Mouse (Mus musculus): ENCODE measurements around the gene Hs3st5.
A peak's percentile ranks its signal among the peaks of the same experiment; 100 is the strongest.

Gene Hs3st5

DNA sequence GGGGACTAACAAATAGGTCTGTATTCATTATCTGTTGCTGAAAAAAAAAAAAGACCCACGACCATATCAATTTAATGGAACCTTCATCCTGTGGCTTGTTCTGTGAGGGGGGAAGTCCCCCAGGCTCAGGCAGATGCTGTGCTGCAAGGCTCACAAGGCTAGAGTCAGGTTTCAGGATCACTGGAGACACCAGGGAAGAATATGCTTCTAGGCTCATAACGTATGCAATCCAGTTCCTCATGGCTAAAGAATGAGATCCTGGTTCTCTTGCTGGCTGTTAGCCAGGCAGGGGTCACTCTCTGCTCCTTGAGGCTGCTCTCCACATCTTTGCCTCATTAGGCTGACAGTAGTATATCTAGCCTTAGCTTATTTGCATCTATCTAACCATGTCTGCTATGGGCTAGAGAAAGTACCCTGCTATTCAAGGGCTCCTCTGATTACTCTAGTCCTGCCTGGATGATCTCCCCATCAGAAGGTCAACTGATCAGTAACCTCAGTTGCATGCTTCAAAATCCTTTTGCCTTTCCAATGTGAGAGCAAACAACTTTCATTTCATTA is 294.4 kb downstream of the Hs3st5 start:
- no peak for DNase-seq (ENCODE audit: extremely low spot score)

DNA sequence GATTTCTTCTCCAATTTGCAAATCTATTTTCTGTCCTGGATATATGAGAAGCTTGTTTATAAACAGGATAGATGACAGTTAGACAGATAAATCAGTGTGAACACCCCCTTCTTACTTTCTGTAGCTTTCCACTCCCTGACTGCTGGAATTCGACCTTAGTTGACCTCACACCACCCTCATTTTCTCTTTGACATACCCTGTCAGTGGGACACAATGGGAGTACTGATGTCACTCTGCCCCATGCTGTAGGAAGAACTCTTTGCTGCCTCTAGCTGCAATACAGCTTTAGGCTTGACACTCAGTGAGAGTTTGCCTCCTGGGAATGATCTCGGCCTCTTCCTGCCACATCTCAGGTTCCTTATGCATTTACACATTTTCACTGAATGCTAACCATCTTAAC is 297.1 kb downstream of the Hs3st5 start:
- peak; percentile 55 for DNase-seq (ENCODE audit: extremely low spot score)

DNA sequence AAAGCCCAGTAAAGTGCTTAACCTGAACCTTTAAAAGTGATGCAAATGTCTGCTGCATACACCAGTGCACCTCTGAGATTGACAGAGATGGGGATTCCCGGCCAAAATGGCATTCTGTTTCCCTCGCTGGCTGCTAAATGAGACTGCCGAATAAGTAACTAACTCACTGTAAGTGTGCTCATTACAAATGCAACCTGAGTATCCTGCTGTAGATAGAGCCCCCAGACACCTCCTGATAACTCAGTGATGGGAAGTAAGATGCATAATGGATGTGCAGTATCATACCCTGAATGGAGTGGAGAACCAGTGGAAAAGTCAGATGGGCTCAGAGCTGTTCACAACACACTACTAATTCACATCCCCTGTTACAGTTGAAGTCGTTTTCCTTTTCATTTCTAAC is 298.7 kb downstream of the Hs3st5 start:
- no peak for DNase-seq (ENCODE audit: extremely low spot score)

DNA sequence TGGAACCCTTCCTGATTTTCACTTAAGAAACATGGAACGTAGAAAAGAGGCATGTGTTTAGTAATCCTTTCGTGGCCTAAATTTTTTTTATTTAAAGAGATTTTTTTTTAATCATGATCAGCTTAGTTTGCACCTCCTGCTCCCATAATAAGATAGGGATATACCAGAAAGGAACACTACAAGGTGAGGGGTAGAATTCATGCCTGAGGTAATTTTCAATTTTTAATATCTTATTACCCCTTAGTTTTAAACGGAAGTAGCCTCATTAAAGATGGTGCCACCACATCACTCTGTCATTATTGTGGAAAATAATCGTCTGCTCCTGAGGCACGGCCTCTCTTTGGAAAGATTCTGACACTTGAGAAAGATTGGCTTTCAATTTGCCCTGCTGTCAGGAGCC is 299.2 kb downstream of the Hs3st5 start:
- DNase-seq (ENCODE audit: extremely low spot score): no peak

DNA sequence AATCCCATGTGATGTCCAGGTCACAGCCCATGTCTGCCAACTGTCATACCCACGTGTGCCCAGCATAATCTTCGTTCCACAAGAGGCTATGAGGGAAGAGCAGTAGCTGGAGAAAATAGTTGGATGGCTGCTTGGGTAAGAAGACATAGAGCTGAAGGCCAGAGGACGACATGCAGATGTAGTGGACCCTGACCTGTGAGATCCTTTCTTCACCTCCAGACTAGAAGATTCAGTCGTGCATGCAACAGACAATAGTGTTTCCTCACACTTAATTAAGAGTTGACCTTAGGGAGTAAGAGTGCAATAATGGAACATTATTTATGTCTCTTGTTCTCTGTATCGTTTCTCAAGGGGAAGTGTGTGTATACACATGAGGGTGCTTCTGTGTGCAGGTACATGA is 300.4 kb downstream of the Hs3st5 start:
- DNase-seq (ENCODE audit: extremely low spot score): no peak

DNA sequence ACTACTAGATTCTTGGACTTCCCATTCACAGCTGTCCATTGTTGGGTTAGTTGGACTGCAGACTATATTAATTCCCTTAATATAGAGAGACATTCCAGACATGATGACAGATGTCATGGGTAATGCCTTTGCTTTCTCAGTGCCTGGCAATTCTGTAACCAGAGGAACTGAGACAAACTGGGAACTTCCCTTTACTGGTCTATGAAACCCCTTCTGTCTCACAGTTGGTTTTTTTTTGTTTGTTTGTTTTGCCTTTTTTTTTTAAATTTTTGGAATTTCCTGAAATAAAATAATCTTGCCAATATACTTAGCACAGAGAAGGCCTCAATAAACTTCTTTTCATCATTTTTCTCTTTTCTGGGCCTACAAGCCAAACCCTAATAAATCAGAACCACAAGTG is 312.3 kb downstream of the Hs3st5 start:
- no peak for DNase-seq (ENCODE audit: extremely low spot score)

DNA sequence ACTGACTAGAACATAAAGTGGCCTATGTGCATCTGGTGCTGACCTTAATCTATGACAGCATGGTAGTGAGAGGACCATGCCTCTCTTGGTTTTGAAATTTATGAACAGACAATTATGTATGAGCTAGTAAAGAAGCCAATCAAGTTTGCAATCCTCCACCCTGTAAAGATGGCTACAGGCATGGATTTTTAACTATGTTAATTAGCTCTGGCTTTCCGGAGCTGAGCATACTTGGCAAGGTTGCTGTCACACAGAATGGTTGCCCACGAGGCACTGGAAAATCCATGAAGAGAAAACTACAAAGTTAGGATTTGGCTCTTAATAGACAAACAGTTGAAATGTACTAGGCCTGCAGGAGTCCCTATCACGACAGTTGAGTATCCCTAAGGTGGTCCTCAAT is 322.5 kb downstream of the Hs3st5 start:
- DNase-seq (ENCODE audit: extremely low spot score): no peak

DNA sequence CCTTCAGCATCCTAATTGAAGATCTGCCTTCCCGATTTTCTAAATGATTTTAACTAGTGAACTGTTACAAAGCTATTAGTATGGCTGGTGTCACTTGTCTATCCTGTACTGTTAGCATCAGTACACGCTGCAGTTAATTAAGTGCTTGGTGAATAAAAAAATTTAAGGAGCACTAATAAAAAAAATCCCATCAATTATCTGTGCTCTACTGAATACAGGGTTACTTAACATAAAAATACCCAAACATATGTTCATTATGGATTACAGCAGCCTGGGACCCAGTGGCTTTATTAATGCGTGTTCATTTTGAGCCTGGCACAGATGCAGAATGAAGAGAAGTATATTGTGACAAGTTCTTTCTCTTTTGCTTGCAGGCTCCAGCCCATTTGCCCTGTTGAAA is 325.6 kb downstream of the Hs3st5 start:
- DNase-seq (ENCODE audit: extremely low spot score): no peak

DNA sequence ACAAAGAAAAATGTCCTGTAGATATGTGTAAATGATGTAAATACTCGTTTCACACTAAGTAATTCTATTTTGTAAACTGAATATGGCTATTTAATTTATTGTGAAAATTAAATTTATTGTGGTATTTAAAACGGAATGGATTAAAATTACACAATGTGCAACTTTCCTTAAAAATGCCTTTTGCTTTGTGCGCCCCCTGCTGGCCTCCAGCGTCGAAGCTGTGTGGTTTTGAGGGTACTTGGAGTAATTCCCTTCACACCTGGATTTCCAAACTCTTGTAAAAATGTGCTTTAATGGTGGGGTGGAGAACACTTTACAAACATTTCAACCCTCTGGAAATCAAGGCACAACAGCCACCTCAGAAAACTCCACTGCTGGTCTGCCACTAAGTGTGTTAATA is 327.6 kb downstream of the Hs3st5 start:
- DNase-seq (ENCODE audit: extremely low spot score): peak; percentile 12

DNA sequence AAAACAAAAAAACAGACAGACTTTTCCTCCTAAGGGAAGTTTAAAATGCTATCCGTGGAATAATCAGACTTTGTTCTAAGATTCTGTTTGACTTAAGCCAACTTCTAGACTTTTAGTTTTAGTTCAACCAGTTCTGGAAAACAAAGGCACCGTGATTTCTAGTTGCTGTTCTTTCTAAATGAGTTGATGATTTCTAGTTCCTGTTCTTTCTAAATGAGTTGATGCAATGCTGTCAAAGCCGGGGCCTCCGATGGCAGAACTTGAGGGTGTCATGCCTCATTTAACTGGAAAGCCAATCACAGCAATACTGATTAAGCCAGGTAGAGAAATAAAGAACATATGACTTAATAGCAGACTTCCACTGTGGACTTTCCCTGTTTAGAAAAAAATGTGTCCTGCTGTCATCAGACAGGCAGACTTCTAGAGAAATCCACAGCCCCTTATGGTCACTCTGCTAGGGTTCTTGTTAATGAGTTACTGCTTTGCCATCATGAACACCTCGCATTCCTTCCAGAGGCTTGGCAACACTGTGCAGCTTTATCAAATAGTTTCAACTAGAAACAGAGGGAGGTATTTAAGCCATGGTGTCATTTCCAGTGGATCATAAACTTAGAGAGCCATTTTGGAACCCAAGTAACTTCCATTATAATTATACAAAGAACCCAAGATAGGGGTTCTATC is 329.4 kb downstream of the Hs3st5 start:
- no peak for DNase-seq (ENCODE audit: extremely low spot score)

DNA sequence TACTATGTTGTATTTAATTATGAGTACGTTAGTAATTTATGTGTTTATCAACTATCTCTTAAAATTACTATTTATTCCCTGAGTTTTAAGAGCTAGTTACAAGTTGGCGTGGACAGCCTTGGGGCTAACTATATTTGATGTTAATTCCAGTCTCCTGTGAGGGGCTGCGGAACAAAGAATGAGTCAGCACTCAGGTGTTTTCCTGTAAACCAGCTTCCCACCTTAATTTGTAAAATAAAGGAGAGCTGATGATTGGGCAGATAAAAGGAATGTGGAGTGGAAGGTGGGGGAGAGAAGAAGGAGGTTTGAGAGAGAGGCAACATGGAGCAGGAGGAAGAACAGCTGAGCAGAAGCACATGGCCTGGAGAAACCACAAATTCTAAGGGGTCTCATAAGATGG is 343.6 kb downstream of the Hs3st5 start:
- DNase-seq (ENCODE audit: extremely low spot score): no peak

DNA sequence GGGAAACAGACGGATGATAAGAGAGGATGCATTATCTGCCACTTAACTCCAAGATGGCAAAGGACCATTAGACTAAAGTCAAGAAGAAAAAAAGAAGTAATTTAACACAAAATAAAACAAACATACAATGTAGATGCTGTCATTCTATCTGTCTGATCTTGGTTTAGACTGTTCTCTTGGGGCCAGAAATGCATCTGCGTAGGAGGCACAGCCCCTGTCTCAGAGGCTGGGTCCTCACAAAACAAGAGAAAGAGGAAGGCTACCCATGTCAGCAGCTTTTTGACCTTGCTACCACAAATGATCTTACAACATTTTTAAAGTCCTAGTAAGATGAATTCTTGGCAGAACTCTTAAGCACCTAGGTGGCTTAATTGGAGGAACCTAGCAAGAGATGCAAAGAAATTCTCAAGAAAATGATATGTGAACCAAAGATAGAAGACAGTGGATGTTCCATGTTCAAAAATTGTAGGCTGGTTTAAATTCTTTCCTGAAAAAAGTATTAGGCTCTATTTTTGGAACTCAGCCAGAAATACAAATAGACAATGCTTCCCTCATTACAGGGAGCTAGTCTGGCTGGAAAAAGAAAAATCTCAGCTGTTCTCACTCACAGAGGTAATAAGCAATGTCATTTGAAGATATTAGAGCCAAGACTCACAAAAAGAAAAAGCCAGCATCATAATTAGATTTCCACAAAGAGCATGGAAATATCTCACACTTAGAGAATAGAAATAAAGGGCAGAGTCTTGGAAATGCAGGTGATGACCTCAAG is 355.7 kb downstream of the Hs3st5 start:
- DNase-seq (ENCODE audit: extremely low spot score): no peak

Data from embryo, embryonic 9.5 days (tissue).